Mouse (Mus musculus): ENCODE data around the gene Gfpt1.
A peak's percentile ranks its signal among the peaks of the same experiment; 100 is the strongest.

- no peak for TF ChIP-seq POLR2A (IDR thresholded peaks at IDR 0.05; ENCODE audit: extremely low read depth, insufficient read depth, low read length)
- TF ChIP-seq CTCF (IDR thresholded peaks at IDR 0.05; ENCODE audit: low read depth, low read length): peak; percentile 97
Observed at GRCm38 (mm10) chr6:87101281-87101954, 58.8 kb downstream of the Gfpt1 start.

Data from liver, adult 2 months (tissue).